Mouse (Mus musculus) hindbrain, embryonic 16.5 days (tissue): ENCODE measurements around the gene Cxcr6. TPM values are rescaled to one million over a fixed set of nuclear protein-coding genes. Genes with fewer than 3 reads are reported as not detected.

Experiments used
- ATAC-seq: fragments of 200-750 bp; cut with Nextera tagmentation; 2 replicates; pipeline ENCODE4 v1.8.0; 2017; ENCODE audit warnings: moderate TSS enrichment, moderate library complexity
- H3K27ac ChIP-seq: fragments of 300-500 bp; sonication (generic); 2 replicates; pipeline ENCODE4 v1.5.1; 2014; ENCODE audit warnings: low read depth, mild to moderate bottlenecking, control low read depth, low read length, moderate library complexity
- H3K27me3 ChIP-seq: fragments of 300-500 bp; sonication (generic); replicated peaks from 2 replicates; pipeline ENCODE4 v1.6.1; 2014; ENCODE audit warnings: low read length; ENCODE audit not compliant: control insufficient read depth, insufficient read depth
- H3K36me3 ChIP-seq: fragments of 300-500 bp; sonication (generic); 2 replicates; pipeline ENCODE4 v1.6.1; 2014; ENCODE audit warnings: mild to moderate bottlenecking, low read length, moderate library complexity, mixed read lengths; ENCODE audit not compliant: control insufficient read depth, insufficient read depth
- H3K4me1 ChIP-seq: fragments of 300-500 bp; sonication (generic); 2 replicates; pipeline ENCODE4 v1.6.1; 2014; ENCODE audit warnings: low read depth, low read length; ENCODE audit not compliant: control insufficient read depth, insufficient read depth
- H3K4me2 ChIP-seq: fragments of 300-500 bp; sonication (generic); 2 replicates; pipeline ENCODE4 v1.6.1; 2014; ENCODE audit warnings: mild to moderate bottlenecking, low read length, control low read depth, moderate library complexity
- H3K4me3 ChIP-seq: fragments of 300-500 bp; sonication (generic); 2 replicates; pipeline ENCODE4 v1.5.1; 2014; ENCODE audit warnings: mild to moderate bottlenecking, low read length, control low read depth, moderate library complexity
- H3K9ac ChIP-seq: fragments of 300-500 bp; sonication (generic); 2 replicates; pipeline ENCODE4 v1.6.1; 2014; ENCODE audit warnings: low read depth, mild to moderate bottlenecking, control low read depth, low read length, moderate library complexity
- H3K9me3 ChIP-seq: fragments of 300-500 bp; sonication (generic); 2 replicates; pipeline ENCODE4 v1.6.1; 2014; ENCODE audit warnings: mild to moderate bottlenecking, low read length, moderate library complexity; ENCODE audit not compliant: control insufficient read depth
- WGBS: fragments of 180-500 bp; shearing (Covaris S2); extraction: QIAGEN DNeasy Blood & Tissue Kit; methylation state at CpG from one replicate; pipeline ENCODE4 v1.1.7; 2014; 5-methylcytosine and 5-hydroxymethylcytosine counted together
- polyA plus RNA-seq: library from polyadenylated mRNA; unstranded; fragments of >200 nt; fragmentation: Nextera tagmentation; extraction: Ambion mirVana; gene quantifications from 2 replicates; pipeline ENCODE4 v1.2.1, GENCODE M21; 2015

Cxcr6 gene
- polyA plus RNA-seq, 1 experiment from 2014 or later, result 0.18 TPM

GRCm38 (mm10) chr9:123845120-123845519, 38.8 kb downstream of the Cxcr6 start:
- no peak overlapping the region for H3K4me2 ChIP-seq
- no peak for ATAC-seq
- H3K27me3 ChIP-seq, result no peaks in the 10 kb centered on the region
- no peak overlapping the region for H3K9ac ChIP-seq
- WGBS, result 71% methylated on average over 3 of the region's 3 CpGs
- no peak overlapping the region for H3K27ac ChIP-seq
- H3K4me1 ChIP-seq, result peaks cover 2% of the 10 kb centered on the region
- no peak overlapping the region for H3K4me3 ChIP-seq
- no peaks in the 10 kb centered on the region for H3K9me3 ChIP-seq
- H3K36me3 ChIP-seq, result peaks cover 1% of the 10 kb centered on the region; the same call in 1 of the 2 replicates

GRCm38 (mm10) chr9:123846490-123846889, 40.2 kb downstream of the Cxcr6 start:
- H3K4me3 ChIP-seq, result no peak overlapping the region
- 89% methylated on average over 1 of the region's 1 CpGs for WGBS
- H3K4me1 ChIP-seq, result peaks cover 9% of the 10 kb centered on the region
- no peaks in the 10 kb centered on the region for H3K27me3 ChIP-seq
- no peaks in the 10 kb centered on the region for H3K9me3 ChIP-seq
- H3K9ac ChIP-seq, result no peak overlapping the region
- H3K4me2 ChIP-seq, result no peak overlapping the region
- H3K27ac ChIP-seq, result no peak overlapping the region
- no peak for ATAC-seq
- H3K36me3 ChIP-seq, result no peaks in the 10 kb centered on the region

- Histone ChIP-seq H3K4me3 (no peak overlapping the region; the same call in 1 of the 2 replicates), H3K9ac (no peak overlapping the region; the same call in 1 of the 2 replicates), H3K36me3 (no peaks in the 10 kb centered on the region), H3K27me3 (no peaks in the 10 kb centered on the region), H3K27ac (peak overlapping the region; percentile 29; the same call in 1 of the 2 replicates), H3K4me2 (no peak overlapping the region; the same call in 1 of the 2 replicates), H3K4me1 (peaks cover 12% of the 10 kb centered on the region), H3K9me3 (no peaks in the 10 kb centered on the region)
- no peak for ATAC-seq
- WGBS, result 79% methylated on average over 2 of the region's 2 CpGs
Observed at GRCm38 (mm10) chr9:123849976-123850695, 43.9 kb downstream of the Cxcr6 start.

- H3K4me2 ChIP-seq, result peak overlapping the region; percentile 93
- peak overlapping the region; percentile 90; the same call in 1 of the 2 replicates for H3K27ac ChIP-seq
- peak overlapping the region; percentile 85 for H3K4me3 ChIP-seq
- no peaks in the 10 kb centered on the region for H3K36me3 ChIP-seq
- peaks cover 12% of the 10 kb centered on the region for H3K4me1 ChIP-seq
- WGBS, result 20% methylated on average over 2 of the region's 2 CpGs
- 0 out of 2 replicates have a peak, but pooled peaks have one; percentile 0 for ATAC-seq
- no peaks in the 10 kb centered on the region for H3K9me3 ChIP-seq
- peak overlapping the region; percentile 78; the same call in 1 of the 2 replicates for H3K9ac ChIP-seq
- H3K27me3 ChIP-seq, result no peaks in the 10 kb centered on the region
Observed at GRCm38 (mm10) chr9:123850705-123851061, 44.4 kb downstream of the Cxcr6 start.

GRCm38 (mm10) chr9:123851062-123851712, 44.9 kb downstream of the Cxcr6 start:
- Histone ChIP-seq H3K36me3 (no peaks in the 10 kb centered on the region), H3K4me3 (peak overlapping the region; percentile 85), H3K27ac (peak overlapping the region; percentile 90), H3K9ac (peak overlapping the region; percentile 78), H3K4me2 (peak overlapping the region; percentile 93), H3K4me1 (peaks cover 12% of the 10 kb centered on the region), H3K27me3 (no peaks in the 10 kb centered on the region), H3K9me3 (no peaks in the 10 kb centered on the region)
- under 1% methylated on average over 27 of the region's 27 CpGs for WGBS
- peak; percentile 83 for ATAC-seq

- Histone ChIP-seq H3K9me3 (no peaks in the 10 kb centered on the region), H3K4me2 (peak within 1 kb of the TSS; percentile 93), H3K4me3 (peak within 1 kb of the TSS; percentile 85), H3K4me1 (peaks cover 12% of the 10 kb centered on the region), H3K27me3 (no peaks in the 10 kb centered on the region), H3K36me3 (no peaks in the 10 kb centered on the region), H3K27ac (peak within 1 kb of the TSS; percentile 90), H3K9ac (peak within 1 kb of the TSS; percentile 78)
- WGBS, result under 1% methylated on average over 45 of the region's 47 CpGs
- ATAC-seq, result peak; percentile 98
Observed at GRCm38 (mm10) chr9:123851713-123852448, 45.6 kb downstream of the Cxcr6 start, which contains the start of gene Fyco1. Gene Fyco1, minus strand, starts transcription at chr9:123851899.

GRCm38 (mm10) chr9:123852449-123853390, 46.4 kb downstream of the Cxcr6 start:
- ATAC-seq, result peak; percentile 8
- Histone ChIP-seq H3K9ac (peak overlapping the region; percentile 57), H3K27ac (peak overlapping the region; percentile 63), H3K4me2 (peak overlapping the region; percentile 67), H3K36me3 (no peaks in the 10 kb centered on the region), H3K4me3 (peak overlapping the region; percentile 34), H3K9me3 (no peaks in the 10 kb centered on the region), H3K4me1 (peaks cover 12% of the 10 kb centered on the region), H3K27me3 (no peaks in the 10 kb centered on the region)
- 65% methylated on average over 5 of the region's 5 CpGs for WGBS

- ATAC-seq, result no peak
- H3K4me1 ChIP-seq, result peaks cover 3% of the 10 kb centered on the region
- H3K9me3 ChIP-seq, result no peaks in the 10 kb centered on the region
- no peak overlapping the region for H3K9ac ChIP-seq
- H3K27me3 ChIP-seq, result no peaks in the 10 kb centered on the region
- no peaks in the 10 kb centered on the region for H3K36me3 ChIP-seq
- 87% methylated on average over 2 of the region's 2 CpGs for WGBS
- H3K4me3 ChIP-seq, result no peak overlapping the region
- no peak overlapping the region for H3K27ac ChIP-seq
- no peak overlapping the region for H3K4me2 ChIP-seq
Observed at GRCm38 (mm10) chr9:123856836-123857235, 50.6 kb downstream of the Cxcr6 start.
